Mouse (Mus musculus): ENCODE measurements around the gene Dlx3. TPM values are rescaled to one million over a fixed set of nuclear protein-coding genes. Genes with fewer than 3 reads are reported as not detected.
A peak's percentile ranks its signal among the peaks of the same experiment; 100 is the strongest.

Dlx3 gene
- polyA plus RNA-seq, 1 experiment from 2014 or later: 21.8 TPM

DNA sequence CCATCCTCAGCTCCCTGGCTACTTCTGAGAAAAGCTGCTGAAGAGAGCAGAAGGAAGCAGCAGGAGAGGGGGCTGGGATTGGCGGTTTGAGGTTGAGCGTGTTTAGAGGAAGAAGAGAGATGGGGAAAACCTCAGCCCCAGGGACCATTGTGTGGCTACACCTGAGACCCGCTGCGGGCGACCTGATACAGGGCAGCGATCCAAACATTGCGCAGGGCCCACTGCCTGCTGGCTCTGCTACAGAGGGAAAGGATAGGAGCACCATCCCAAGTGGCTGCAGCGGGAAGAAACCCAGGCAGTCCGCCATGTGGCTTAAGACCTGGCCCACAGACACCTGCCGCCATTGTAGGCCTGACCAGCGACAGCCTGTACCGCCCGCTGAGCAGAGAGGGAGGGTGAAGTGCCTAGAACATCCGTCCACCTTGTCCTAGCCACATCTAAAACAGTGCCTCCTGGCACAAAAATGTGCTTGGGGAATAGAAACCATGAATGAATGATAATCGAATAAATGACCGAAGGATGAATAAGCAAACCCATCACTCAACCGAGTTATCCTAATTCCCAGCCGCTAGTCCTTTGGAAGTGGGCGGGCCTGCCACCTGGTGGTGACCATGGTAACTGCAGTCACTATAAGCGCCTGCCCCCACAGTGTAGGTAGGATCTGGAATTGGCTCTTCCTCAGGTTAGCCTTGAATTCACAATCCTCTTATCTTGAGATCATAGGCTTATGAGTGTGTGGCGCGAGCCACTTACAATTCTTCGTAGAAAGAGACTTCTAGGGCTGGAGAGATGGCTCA is 13.3 kb upstream of the Dlx3 start:
- H3K9ac ChIP-seq: no peak overlapping the region
- no peaks in the 10 kb centered on the region for H3K9me3 ChIP-seq
- peaks cover 15% of the 10 kb centered on the region for H3K4me1 ChIP-seq
- no peak overlapping the region for H3K4me2 ChIP-seq (replicated peaks)
- no peak for ATAC-seq (ENCODE audit: insufficient number of reproducible peaks, insufficient read depth, low FRiP score, low TSS enrichment)
- no peak overlapping the region for H3K27ac ChIP-seq
- no peak overlapping the region for H3K4me3 ChIP-seq
- 33% methylated on average over 23 of the region's 23 CpGs for WGBS
- peaks cover 6% of the 10 kb centered on the region; the same call in 1 of the 2 replicates for H3K27me3 ChIP-seq
- no peaks in the 10 kb centered on the region for H3K36me3 ChIP-seq

DNA sequence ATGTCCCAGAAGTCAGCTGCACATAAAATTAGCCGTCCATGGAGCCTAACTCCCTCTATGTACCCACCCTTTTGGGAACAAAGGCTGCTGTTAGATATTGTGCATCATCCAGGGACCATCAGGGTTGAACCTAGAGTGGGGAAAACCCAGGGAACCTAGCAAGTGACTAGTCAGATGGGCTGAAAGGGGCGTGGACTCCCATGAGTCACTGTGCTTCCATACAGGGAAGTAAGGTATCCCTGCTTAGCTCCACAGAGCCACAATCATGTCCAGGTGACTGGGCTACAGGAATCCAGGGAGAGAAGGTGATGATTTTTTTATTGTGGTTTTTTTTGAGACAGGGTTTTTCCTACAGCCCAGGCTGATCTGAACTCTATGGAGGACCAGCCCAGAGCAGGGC is 10.9 kb upstream of the Dlx3 start:
- Histone ChIP-seq H3K27ac (no peak overlapping the region), H3K4me2 (replicated peaks) (no peak overlapping the region), H3K36me3 (no peaks in the 10 kb centered on the region), H3K27me3 (peaks cover 6% of the 10 kb centered on the region; the same call in 1 of the 2 replicates), H3K4me3 (no peak overlapping the region), H3K9ac (no peak overlapping the region), H3K4me1 (peaks cover 15% of the 10 kb centered on the region), H3K9me3 (no peaks in the 10 kb centered on the region)
- 89% methylated on average over 2 of the region's 2 CpGs for WGBS
- no peak for ATAC-seq (ENCODE audit: insufficient number of reproducible peaks, insufficient read depth, low FRiP score, low TSS enrichment)

DNA sequence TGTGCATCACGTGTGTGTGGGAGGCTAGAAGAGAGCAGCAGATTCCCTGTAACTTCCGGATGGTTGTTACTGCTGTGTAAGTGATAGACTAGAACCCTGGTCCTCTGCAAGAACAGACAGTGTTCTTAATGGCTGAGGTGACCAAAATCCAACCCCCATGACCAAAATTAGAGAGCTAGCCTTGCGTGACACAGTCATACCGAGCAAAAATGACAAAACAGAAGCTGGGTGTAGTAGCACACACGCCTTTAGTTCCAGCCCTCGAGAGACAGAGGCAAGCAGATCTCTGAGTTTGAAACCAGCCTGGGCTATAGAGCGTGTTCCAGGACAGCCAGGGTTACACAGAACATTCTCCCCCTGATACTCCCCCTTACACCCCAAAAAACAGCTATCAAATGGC is 9.8 kb upstream of the Dlx3 start:
- WGBS: 87% methylated on average over 7 of the region's 7 CpGs
- no peak overlapping the region for H3K4me3 ChIP-seq

DNA sequence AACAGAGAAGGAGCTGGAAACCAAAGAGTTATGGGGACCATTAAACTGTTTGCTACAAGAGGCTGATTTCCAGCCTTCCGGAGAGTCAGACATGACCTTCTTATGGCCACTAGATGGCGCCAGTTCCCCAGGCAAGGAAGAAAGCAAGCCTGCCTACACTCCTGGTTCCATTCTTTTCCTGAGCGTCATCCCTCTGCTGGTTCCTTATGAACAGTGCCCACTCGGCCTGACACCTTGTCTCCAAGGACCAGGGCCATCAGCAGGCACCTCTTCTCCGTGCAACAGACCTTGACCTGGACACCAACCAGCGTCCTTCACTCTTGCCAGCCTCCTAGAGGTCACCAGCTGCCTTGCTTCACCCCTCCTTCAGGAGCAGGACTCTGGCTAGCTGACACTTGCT is 2.9 kb upstream of the Dlx3 start:
- Histone ChIP-seq H3K4me2 (replicated peaks) (no peak overlapping the region), H3K4me3 (no peak overlapping the region), H3K9ac (no peak overlapping the region), H3K27me3 (peaks cover 44% of the 10 kb centered on the region), H3K27ac (no peak overlapping the region), H3K9me3 (no peaks in the 10 kb centered on the region), H3K36me3 (no peaks in the 10 kb centered on the region), H3K4me1 (peaks cover 17% of the 10 kb centered on the region)
- ATAC-seq (ENCODE audit: insufficient number of reproducible peaks, insufficient read depth, low FRiP score, low TSS enrichment): no peak
- WGBS: 4% methylated on average over 6 of the region's 6 CpGs

More for the DNA sequence above, 9.8 kb upstream of the Dlx3 start:
- no peaks in the 10 kb centered on the region for H3K9me3 ChIP-seq
- H3K27ac ChIP-seq: no peak overlapping the region
- H3K36me3 ChIP-seq: no peaks in the 10 kb centered on the region
- H3K9ac ChIP-seq: no peak overlapping the region
- H3K4me2 ChIP-seq (replicated peaks): no peak overlapping the region
- ATAC-seq (ENCODE audit: insufficient number of reproducible peaks, insufficient read depth, low FRiP score, low TSS enrichment): no peak
- H3K4me1 ChIP-seq: peaks cover 10% of the 10 kb centered on the region
- peaks cover 6% of the 10 kb centered on the region; the same call in 1 of the 2 replicates for H3K27me3 ChIP-seq

DNA sequence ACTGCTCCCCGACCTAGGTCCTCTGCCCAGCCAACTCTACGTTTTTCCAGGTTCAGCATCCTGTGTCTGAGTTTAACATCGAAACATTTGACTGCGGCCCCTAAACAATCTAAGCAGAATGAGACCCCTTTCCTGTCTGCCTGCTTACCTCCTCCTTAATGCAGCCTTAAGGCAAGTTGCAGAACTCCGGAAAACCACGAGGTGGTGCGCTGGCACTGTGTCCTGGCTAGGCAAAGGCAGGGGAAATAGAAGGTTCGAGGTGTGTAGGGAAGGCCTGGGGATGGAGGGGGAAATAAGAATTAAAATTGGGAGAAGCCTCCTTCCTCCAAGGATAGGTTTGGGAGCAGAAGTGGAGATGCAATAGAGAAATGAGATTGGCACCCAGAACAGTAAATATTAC is 1.4 kb upstream of the Dlx3 start:
- WGBS: under 1% methylated on average over 8 of the region's 8 CpGs
- Histone ChIP-seq H3K4me2 (replicated peaks) (peak overlapping the region; percentile 29), H3K9me3 (no peaks in the 10 kb centered on the region), H3K36me3 (no peaks in the 10 kb centered on the region), H3K27ac (no peak overlapping the region), H3K27me3 (peaks cover 59% of the 10 kb centered on the region), H3K9ac (no peak overlapping the region), H3K4me1 (peaks cover 17% of the 10 kb centered on the region), H3K4me3 (no peak overlapping the region)
- ATAC-seq (ENCODE audit: insufficient number of reproducible peaks, insufficient read depth, low FRiP score, low TSS enrichment): no peak

DNA sequence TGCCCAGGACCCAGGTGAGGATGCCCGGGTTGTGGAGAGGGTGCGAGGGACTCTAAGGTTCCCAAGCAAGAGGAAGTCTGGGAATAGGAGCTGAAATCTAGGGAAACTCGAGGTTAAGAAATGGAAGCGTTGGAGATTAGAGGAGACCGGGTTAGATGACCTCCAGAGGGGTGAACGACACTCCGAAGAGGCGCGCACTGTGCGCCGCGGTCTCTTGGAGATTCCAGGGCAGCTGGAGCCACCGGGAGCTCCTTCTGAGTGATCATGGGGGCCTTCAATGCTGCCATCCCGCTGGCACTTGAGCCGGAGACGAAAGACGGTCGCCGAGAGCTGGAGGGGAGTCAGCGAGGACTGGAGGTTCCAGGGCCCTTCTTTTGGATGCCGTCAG is 708 bp downstream of the Dlx3 start:
- no peak for ATAC-seq (ENCODE audit: insufficient number of reproducible peaks, insufficient read depth, low FRiP score, low TSS enrichment)
- Histone ChIP-seq H3K27ac (peak overlapping the region; percentile 41; the same call in 1 of the 2 replicates), H3K4me3 (peak overlapping the region; percentile 53), H3K4me2 (replicated peaks) (peak overlapping the region; percentile 73), H3K9ac (peak overlapping the region; percentile 73), H3K9me3 (no peaks in the 10 kb centered on the region), H3K27me3 (peaks cover 76% of the 10 kb centered on the region), H3K4me1 (peaks cover 21% of the 10 kb centered on the region), H3K36me3 (no peaks in the 10 kb centered on the region; the same call in 1 of the 2 replicates)
- WGBS: under 1% methylated on average over 21 of the region's 21 CpGs

DNA sequence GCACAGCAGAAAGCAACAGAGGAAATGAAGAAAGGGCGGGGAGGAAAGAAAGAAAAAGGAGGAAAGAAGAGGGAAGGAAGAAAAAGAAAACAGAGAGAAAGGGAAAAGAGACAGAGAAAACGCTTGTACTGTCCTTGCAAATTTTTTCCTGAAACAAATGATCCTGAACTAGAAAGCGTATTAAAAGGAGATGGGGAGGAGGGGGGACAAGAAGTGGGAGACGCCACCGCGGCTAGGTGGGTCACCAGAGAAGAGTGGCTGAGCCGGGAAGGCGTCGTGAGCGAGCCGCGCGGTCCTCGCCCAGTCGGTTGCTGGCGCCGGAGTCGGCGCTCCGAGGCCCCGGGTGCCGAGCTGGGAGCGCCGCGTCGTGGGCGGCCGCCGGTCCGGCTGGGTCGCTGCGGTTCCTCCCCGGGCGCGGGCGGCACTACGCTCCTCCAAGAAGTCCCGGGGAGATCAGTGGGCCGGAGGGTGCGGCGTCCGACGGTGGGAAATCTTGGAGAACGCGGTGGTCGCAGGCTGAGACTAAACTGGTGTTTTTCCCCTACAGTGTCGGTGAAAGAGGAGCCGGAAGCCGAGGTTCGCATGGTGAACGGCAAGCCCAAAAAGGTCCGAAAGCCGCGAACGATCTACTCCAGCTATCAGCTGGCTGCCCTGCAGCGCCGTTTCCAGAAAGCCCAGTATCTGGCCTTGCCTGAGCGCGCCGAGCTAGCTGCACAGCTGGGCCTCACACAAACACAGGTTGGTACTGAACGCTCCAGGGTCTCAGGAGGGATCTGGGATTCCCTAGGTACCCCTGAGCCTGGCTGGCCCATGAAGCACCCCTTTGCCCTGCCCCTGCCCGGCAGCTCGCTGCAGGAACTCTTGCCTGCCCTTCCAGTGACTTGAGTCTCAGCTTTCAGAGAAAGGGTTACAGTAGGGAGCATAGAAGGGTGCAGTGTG is 1.5 kb downstream of the Dlx3 start:
- whole genome bisulfite sequencing: 2% methylated on average over 63 of the region's 63 CpGs
- Histone ChIP-seq H3K4me2 (replicated peaks) (peak overlapping the region; percentile 73), H3K36me3 (no peaks in the 10 kb centered on the region; the same call in 1 of the 2 replicates), H3K27ac (no peak overlapping the region; the same call in 1 of the 2 replicates), H3K9me3 (no peaks in the 10 kb centered on the region), H3K27me3 (peaks cover 84% of the 10 kb centered on the region), H3K4me3 (peak overlapping the region; percentile 53), H3K4me1 (peaks cover 29% of the 10 kb centered on the region), H3K9ac (peak overlapping the region; percentile 73)
- no peak for ATAC-seq (ENCODE audit: insufficient number of reproducible peaks, insufficient read depth, low FRiP score, low TSS enrichment)

DNA sequence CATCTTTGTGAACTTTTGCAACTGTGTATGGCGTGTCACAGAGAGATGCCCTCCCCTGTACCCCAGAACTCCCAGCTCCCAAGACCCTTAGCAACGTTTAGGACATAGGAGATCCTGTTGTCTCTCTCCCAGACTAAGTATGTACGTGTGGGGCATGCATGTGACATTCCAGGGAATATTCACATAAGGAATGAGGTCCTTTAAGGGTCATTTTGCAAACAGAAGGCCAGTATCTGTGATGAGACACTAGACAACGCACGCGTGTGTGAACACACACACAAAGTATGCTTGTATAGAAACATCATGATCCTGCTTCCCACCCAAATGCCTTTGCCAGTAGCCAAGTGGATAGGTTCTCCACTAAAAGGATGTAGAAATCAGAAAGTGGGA is 2.2 kb downstream of the Dlx3 start:
- Histone ChIP-seq H3K27ac (no peak overlapping the region), H3K36me3 (no peaks in the 10 kb centered on the region; the same call in 1 of the 2 replicates), H3K4me1 (peaks cover 34% of the 10 kb centered on the region), H3K9ac (peak overlapping the region; percentile 73), H3K9me3 (no peaks in the 10 kb centered on the region), H3K27me3 (peaks cover 85% of the 10 kb centered on the region), H3K4me3 (peak overlapping the region; percentile 53), H3K4me2 (replicated peaks) (peak overlapping the region; percentile 73)
- WGBS: 27% methylated on average over 6 of the region's 6 CpGs
- ATAC-seq (ENCODE audit: insufficient number of reproducible peaks, insufficient read depth, low FRiP score, low TSS enrichment): no peak

DNA sequence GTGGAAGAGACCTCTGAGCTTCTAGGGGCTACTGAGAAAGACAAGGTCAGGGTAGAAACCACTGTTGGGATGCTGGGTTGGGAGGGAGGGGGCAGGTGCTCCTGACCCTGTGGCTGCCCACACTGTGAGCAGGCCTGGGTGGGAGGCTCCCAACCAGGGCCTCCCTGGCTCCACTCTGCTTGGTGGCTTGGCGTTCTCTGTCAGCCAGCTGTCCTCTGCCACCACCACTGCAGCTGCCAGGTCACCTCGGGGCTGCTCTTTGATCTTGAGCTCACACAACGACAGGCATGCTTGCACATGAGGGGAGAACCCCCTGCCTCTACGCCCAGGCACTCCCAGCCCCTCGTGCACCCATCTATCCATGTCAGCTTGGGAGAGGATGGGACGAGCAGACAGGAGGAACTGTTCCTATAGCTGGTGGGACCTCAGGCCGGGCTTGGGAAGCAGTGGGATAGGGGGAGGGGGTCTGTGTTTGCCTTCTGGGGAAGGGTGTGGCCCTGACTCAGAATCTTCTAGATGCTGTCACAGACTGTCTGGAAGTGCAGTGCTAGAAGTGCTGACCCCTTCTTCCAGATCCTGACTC is 5.5 kb downstream of the Dlx3 start:
- no peak overlapping the region for H3K4me3 ChIP-seq
- ATAC-seq (ENCODE audit: insufficient number of reproducible peaks, insufficient read depth, low FRiP score, low TSS enrichment): no peak
- no peaks in the 10 kb centered on the region for H3K9me3 ChIP-seq
- WGBS: 23% methylated on average over 7 of the region's 7 CpGs
- H3K9ac ChIP-seq: no peak overlapping the region
- peaks cover 27% of the 10 kb centered on the region for H3K4me1 ChIP-seq
- H3K27ac ChIP-seq: no peak overlapping the region
- H3K36me3 ChIP-seq: no peaks in the 10 kb centered on the region; the same call in 1 of the 2 replicates
- H3K4me2 ChIP-seq (replicated peaks): no peak overlapping the region; the same call in 1 of the 2 replicates
- H3K27me3 ChIP-seq: peaks cover 67% of the 10 kb centered on the region

DNA sequence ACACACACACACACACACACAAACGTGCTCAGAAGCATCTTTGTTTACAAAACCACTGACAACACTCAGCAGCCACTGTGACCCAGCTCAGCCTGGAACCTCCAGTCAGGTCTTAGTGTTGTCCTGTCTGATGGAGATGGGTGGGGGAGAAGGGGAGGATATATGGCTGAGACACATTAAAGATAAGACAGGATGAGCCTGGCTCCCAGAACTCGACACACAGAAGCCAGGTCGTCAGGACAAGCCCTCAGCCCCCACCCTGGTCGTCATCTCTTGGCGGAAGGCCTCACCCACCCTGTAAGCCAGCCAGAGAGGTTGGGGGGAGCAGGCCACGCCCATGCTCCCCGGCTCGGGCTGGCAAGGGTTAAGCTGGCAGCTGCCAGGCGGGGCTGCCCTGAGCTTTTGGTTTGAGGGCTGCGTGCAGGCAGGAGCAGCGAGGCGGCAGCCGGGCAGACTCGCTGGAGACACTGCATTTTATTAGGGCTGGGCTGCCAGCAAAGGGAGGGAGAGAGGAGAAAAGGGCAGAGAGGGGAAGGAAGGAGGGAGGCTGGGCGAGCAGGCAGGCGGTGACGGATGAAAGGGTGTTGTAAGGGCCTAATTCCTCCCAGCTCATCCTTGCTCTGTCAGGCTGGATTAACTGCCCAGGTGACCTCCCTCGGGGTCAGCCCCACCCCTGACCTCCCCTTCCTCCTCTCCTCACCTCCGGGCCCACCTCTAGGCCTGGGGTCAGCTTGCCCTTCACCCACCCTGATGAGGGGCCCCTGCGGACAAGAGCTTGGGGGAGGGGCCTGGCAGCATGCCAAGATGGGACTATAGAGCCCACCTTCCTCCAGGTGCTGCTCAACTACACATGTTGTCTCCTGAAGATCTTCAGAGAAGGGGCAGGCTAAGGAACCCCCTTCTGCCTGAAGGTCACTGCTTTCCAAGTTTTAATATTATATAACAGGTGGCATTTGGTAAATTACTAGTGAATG is 6.6 kb downstream of the Dlx3 start:
- 0 out of 2 replicates have a peak overlapping the region, but pooled peaks have one; percentile 6 for H3K4me3 ChIP-seq
- H3K4me2 ChIP-seq (replicated peaks): peak overlapping the region; percentile 40
- no peaks in the 10 kb centered on the region; the same call in 1 of the 2 replicates for H3K36me3 ChIP-seq
- no peaks in the 10 kb centered on the region for H3K9me3 ChIP-seq
- H3K9ac ChIP-seq: peak overlapping the region; percentile 31; the same call in 1 of the 2 replicates
- WGBS: 2% methylated on average over 20 of the region's 20 CpGs
- peak overlapping the region; percentile 75; the same call in 1 of the 2 replicates for H3K27ac ChIP-seq
- H3K27me3 ChIP-seq: peaks cover 56% of the 10 kb centered on the region
- H3K4me1 ChIP-seq: peaks cover 25% of the 10 kb centered on the region
- ATAC-seq (ENCODE audit: insufficient number of reproducible peaks, insufficient read depth, low FRiP score, low TSS enrichment): no peak
